Mouse (Mus musculus): ENCODE measurements around the gene Ddrgk1. TPM values are rescaled to one million over a fixed set of nuclear protein-coding genes. Genes with fewer than 3 reads are reported as not detected.

Gene Ddrgk1
- total RNA-seq, 2 experiments from 2014 or later = 199 to 232 TPM

Other genes with a start within 250 kb of the Ddrgk1 start
- 10 to 100 TPM; 62.9 to 63.9 TPM for gene Vps16, start 240.3 kb downstream of the Ddrgk1 start, total RNA-seq (2021)
- 10 to 100 TPM; 12.9 to 14.6 TPM for gene Pced1a, start 240.0 kb downstream of the Ddrgk1 start, total RNA-seq (2021)
- 100 to 1,000 TPM; 117 to 143 TPM for gene Ptpra, start 214.4 kb downstream of the Ddrgk1 start, total RNA-seq (2021)
- 10 to 100 TPM; 56.5 to 70.3 TPM for gene Mrps26, start 100.9 kb downstream of the Ddrgk1 start, total RNA-seq (2021)
- not detected for gene Oxt, start 88.5 kb downstream of the Ddrgk1 start, total RNA-seq (2021)
- not detected for gene Avp, start 82.1 kb downstream of the Ddrgk1 start, total RNA-seq (2021)
- 10 to 100 TPM; 11.4 to 12.9 TPM for gene Fastkd5, start 34.6 kb downstream of the Ddrgk1 start, total RNA-seq (2021)
- gene Ubox5, start 34.6 kb downstream of the Ddrgk1 start, total RNA-seq (2021) = 1 to 10 TPM; 6.3 to 6.9 TPM
- gene Lzts3, start 21.9 kb downstream of the Ddrgk1 start, total RNA-seq (2021) = 10 to 100 TPM; 13.2 to 14.8 TPM
- 10 to 100 TPM; 28.1 to 31.2 TPM for gene Itpa, start 3.0 kb upstream of the Ddrgk1 start, total RNA-seq (2021)
- 1 to 10 TPM; 3.2 to 3.3 TPM for gene Slc4a11, start 32.9 kb upstream of the Ddrgk1 start, total RNA-seq (2021)
- gene 4930402H24Rik, start 241.7 kb upstream of the Ddrgk1 start, total RNA-seq (2021) = 10 to 100 TPM; 31.3 to 39.4 TPM
- gene Atrn, start 241.8 kb upstream of the Ddrgk1 start, total RNA-seq (2021) = 10 to 100 TPM; 32.9 to 38.9 TPM

Measured in adrenal gland, postnatal 36 days (tissue).